Mouse (Mus musculus) kidney, postnatal 10 days (tissue): ENCODE results near the gene Ptk6.
"Not testable (repeated sequence)": the region's sequence is repeated elsewhere in the genome, so short reads cannot be mapped to it uniquely, and the experiment has no call there.

Experiments
- DNase-seq: peaks from one replicate; pipeline ENCODE4 v3.0.0; 2021; ENCODE audit warnings: mixed read lengths

Ptk6 gene

DNA sequence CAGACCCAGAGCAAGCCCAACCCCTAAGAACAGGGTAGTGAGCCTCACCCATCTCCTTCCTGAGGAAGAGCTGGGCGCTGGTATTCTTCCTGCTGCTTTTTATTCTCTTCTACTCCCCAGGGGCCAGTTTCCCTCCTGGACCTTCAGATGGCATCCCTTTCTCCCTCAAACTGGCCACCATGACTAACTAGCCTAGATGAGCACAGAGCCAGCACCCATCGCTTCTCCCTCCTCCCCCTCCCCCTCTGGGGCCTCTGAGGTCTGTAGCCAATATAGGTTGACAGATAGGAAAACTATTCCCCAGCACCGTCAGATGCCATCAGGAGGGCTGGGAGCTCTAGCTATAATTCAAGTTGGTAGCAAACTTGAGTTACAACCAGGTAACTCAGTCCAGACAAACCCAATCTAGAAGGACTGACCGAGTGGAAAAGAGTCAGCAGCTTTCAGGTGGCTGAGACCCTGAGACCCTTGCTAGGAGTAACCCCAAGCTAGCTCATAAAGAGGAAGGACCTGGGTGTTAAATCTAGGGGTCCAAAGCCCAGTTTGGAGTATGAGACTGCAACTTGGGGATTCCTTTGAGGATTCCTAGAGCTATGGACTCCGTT is 16.4 kb upstream of the Ptk6 start:
- no peak for DNase-seq

GRCm38 (mm10) chr2:181216037-181216436 is 13.4 kb upstream of the Ptk6 start:
- no peak for DNase-seq

DNA sequence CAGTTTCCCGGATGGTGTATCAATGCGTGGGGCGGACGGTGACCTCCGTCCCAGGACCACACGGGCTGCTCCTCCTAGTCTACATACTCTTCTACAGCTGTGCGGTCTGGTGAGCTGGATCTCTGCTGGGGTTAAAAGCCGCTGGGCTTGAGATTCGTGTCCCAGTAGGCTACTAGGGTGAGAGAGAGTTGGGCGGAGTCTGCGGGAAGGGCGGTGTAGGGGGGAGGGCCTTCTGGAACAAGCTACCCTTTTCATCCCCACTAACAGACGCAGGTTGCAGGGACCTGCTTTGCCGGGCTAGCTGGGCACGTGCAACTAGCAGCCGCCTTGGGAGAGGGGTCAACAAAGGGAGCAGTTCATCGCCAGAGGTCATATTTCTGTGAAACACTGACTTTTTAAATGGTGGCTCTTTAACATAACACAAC is 10.4 kb upstream of the Ptk6 start, which contains the start of gene Srms:
Gene Srms, minus strand, starts transcription at position 165 of the 425 bp plus-strand sequence.
- peak; percentile 47 for DNase-seq

- DNase-seq: peak; percentile 29
Measured at GRCm38 (mm10) chr2:181212389-181213020, 9.9 kb upstream of the Ptk6 start.

DNA sequence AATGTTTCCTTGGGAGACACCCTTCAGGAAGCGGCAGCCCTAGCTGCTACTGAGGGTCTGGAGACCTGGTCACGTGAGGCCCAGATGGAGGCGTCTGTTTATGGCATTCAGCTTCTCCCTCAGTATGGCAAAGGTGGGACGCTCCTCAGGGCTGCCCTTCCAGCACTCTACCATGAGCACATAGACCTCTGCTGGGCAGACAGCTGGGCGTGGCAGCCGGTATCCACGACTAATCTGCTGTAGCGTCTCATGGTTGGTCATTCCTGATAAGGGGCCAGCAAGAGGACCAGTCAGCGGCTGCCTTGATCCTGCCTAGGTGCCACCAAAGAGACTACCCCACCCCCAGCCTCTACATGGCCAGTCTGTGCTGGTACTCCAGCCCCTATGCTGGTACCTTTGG is 3.5 kb upstream of the Ptk6 start:
- DNase-seq: no peak

DNA sequence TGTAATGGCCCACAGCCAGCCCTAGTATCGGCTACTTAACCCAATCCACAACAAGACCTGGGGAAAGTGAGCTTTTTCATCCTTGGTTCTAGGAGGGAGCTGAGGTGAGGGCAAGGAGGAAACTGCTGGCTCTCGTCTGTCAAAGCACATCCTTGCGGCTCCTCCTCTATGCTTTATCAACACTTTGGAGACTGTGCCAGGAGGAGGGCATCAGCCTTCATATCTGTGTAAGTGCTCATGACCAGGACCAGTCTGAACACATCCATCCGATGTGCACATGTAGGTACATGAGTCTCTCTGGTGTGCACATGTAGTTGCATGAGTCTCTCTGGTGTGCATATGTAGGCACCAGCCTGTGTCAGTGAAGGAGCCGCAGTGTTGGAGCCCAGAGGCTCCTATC is 3.1 kb upstream of the Ptk6 start:
- no peak for DNase-seq

DNA sequence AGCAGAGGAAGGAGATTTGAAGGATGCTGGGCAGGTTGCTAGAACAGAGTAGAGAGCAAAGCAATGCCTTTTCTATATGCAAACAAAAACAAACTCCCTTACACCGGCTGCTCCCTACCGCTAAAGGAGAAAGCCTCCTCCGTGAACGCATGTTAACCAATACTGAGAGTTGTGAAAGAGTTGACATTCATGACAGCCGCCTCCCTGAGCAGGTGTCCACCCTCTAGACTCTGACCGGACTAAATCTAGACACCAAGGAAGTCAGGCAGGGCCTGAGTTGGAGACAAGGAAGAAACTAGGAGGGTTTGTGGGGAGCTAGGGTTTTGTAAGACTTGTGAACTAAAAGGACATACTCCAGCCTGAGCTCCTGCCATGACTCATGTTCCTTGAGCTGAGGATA is 297 bp upstream of the Ptk6 start:
- no peak for DNase-seq

GRCm38 (mm10) chr2:181201606-181202005 is 983 bp downstream of the Ptk6 start:
- no peak for DNase-seq

DNA sequence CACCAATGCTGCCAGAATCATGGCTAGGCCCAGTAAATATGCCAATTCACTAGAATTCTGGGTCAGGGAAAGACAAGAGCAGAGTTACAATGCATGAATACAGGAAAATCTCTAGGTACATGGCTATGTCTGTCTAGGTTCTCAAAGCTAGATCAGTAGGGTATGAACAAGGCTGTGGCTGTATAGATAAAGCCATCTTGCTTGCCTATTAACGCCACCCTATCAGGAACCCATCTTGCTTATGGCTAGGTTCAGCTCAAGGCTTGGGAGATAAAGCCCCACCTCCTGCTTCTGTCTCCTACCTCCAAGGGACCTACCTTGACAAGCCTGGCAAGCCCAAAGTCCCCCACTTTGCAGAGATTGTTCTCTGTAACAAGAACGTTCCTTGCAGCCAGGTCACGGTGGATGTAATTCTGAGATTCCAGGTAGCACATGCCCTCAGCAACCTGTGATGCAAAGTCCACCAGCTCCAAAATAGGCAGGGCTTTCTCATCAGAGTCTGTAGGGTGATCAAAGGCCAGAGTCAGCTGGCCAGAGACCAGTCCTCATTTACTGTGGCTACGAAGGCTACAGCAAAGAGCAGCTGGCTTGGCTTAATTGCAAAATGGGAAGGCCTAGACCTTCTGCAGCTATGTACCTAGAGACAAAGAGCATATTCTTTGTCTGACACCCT is 5.8 kb downstream of the Ptk6 start:
- DNase-seq: no peak

GRCm38 (mm10) chr2:181193044-181193443 is 9.5 kb downstream of the Ptk6 start:
- DNase-seq: no peak

DNA sequence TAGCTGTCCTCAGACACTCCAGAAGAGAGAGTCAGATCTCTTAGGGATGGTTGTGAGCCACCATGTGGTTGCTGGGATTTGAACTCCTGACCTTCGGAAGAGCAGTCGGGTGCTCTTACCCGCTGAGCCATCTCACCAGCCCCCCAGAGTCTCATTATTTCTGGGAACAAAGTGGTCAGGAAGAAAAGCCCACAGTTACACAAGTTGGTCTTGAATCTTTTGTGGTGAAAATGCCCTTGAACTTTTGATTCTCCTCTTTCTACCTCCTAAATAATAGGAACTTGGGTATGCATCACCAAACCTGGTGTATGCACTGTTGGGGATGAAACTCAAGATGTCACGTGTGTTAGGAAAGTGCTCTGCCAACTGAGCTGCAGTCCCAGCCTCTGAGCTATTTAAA is 10.7 kb downstream of the Ptk6 start:
- DNase-seq: no peak

- DNase-seq: not testable (repeated sequence)
Measured at GRCm38 (mm10) chr2:181191385-181191784, 11.2 kb downstream of the Ptk6 start.

GRCm38 (mm10) chr2:181189321-181189720 is 13.3 kb downstream of the Ptk6 start:
- no peak for DNase-seq

DNA sequence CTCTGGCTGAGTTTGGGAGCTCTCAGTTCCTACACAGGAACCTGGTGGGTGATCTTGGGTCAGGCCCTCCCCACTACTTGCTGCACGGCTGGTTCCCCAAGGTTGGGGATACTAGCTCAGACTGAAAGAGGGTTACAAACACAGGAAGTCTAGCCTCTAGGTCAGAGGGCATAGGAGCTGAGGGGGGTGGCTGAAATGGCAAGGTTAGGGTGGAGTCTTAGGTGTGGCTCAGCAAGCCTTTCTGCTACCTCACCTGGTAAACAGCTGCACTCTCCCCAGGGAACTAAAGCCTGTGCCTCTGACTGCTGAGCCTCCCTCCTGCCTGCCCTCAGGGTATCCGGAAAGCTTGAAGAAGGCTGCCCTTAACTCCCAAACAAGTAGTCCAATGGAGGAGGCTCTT is 13.9 kb downstream of the Ptk6 start:
- peak; percentile 17 for DNase-seq

- DNase-seq: peak; percentile 94
Measured at GRCm38 (mm10) chr2:181187121-181188000, 15.2 kb downstream of the Ptk6 start, which contains the start of gene Ppdpf. Gene Ppdpf (plus strand): TSS chr2:181187247.

GRCm38 (mm10) chr2:181186635-181187034 is 16.0 kb downstream of the Ptk6 start:
- peak; percentile 92 for DNase-seq

DNA sequence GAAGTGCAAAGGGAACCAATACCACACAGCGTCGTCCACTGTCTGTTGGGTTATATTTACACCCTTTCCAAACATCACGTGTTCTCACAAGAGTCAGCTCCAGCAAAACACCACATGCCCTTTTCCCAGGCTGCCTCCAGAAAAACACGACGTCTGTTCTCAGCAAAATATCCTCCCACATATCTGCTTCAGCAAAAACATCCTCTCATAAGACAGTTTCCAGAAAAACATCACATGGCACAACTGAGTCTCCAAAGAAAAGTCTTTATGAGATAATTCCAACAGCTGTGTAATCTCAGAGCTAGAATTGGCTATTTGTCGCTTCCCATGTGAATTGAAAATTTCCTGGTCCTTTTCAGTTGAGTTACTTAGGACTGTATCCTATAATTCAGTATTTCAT is 21.7 kb downstream of the Ptk6 start:
- no peak for DNase-seq

DNA sequence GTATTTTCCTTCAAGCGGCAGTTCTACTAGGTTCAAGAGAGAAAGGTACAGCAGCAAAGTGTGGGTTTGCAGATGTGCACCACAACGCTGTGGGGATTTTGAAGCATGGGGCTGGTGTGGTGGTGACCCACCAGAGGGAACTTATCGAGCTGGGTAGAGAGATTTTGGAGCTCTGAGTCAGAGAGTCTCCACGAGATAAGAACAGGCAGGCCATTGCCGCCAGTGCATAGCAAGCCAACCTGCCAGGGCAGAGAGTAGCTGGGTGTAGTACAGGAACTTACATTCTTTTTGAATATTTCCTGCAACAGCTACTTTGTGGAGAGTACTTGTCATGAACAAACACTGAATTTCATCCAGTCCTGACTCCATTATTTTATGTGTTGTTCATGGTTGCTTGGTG is 24.1 kb downstream of the Ptk6 start:
- no peak for DNase-seq

DNA sequence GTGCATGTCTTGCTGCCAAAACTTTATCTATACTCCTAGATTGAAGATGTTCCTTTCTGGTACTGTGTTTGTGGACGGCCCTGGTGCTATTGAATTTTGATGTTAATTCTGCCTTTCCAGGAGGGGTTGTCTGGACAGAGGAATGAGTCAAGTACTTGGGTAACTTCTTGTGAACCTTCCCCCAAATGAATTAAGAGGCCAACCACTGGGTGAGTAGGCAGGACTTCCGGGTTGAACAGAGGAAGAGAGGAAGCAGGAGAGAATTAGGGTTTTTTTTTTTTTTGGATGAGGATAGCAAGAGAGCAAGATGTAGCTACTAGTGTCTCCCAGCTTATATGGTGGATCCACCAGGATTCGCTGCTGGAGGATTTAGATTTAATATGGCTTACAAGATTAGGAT is 24.6 kb downstream of the Ptk6 start:
- DNase-seq: no peak

- no peak for DNase-seq
Measured at GRCm38 (mm10) chr2:181174646-181175045, 27.9 kb downstream of the Ptk6 start.

GRCm38 (mm10) chr2:181166469-181166868 is 36.1 kb downstream of the Ptk6 start:
- DNase-seq: no peak

GRCm38 (mm10) chr2:181160821-181161220 is 41.8 kb downstream of the Ptk6 start:
- no peak for DNase-seq

GRCm38 (mm10) chr2:181159771-181160170 is 42.8 kb downstream of the Ptk6 start:
- DNase-seq: no peak
